Mouse (Mus musculus) forelimb bud, embryonic 11.5 days (tissue): ENCODE data around the gene Tmem143.
"Not testable (repeated sequence)": the region's sequence is repeated elsewhere in the genome, so short reads cannot be mapped to it uniquely, and the experiment has no call there.

Experiments
- DNase-seq: peaks from one replicate; pipeline ENCODE4 v3.0.0-alpha.2; 2012; ENCODE audit warnings: low read depth, low spot score

Tmem143 gene

DNA sequence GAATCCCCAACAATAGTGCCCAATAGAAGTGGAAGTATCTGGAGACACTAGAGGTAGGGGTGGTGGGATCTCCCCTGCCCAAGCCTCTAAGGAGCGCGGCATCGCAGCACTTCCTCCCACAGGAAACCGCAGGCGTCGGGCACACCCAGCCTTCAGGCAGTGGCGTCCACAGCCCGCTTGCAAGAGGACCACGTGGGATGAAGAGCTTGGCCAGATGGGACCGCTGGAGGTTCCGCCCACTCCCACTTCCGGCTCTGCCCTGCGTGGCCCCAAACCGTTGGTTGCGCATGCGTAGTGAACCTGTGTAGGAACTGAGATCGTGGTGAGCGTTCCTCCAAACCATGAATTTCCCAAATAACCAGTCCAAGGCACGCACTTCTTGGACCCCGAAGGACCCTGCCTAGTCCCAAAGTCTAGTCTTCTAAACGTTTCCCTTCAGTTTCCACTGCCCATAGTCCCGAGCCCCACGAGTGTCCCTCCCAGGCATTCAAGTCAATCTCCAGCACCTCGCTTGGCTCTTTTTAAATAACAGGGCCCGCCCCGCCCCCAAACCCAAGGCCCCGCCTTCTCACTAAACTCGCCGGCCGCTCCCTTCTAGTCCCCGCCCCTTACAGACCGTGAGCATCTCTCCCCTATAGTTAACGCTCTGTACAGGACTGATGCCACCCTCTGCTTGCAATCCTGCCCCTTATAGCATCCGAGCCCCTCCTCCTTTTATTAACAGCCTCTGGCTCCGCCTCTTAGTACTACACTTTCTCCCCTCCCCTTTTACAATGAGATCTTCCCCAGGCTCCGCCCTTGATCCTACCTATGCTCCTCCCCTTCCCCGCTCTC is 26.4 kb downstream of the Tmem143 start:
- peak; percentile 95 for DNase-seq

DNA sequence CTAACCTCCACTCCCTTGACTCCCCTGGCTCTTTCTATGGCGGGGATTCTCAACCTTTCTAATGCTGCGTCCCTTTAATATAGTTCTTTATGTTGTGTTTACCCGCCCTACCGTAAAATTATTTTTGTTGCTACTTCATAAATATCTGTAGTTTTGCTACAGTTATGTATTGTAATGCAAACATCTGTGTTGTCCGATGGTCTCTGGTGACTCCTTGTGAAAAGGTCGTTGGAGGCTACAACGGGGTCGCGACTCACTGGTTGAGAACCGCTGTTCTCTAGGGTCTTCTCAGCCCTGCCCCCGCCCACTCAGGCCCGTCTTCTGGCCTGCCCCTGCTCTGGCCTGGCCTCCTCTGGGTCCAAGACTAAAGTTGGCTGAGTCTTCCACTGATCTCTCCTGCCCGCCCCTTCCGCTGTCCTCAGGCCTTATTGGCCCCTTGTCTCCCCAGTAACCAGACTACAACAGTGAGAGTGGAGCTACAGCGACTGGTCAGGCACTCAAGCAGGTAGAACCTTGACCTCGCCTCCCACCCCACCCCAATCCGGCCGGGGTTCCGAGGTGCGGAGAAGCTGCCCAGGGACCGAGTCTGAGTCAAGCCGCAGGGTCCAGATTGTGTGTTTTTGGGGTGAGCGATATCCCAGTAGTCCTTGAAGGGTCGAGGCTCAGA is 27.2 kb downstream of the Tmem143 start, which contains the start of gene Ccdc114:
Gene Ccdc114 (plus strand): TSS at position 311 of the 667 bp plus-strand sequence.
- DNase-seq, result peak; percentile 31

DNA sequence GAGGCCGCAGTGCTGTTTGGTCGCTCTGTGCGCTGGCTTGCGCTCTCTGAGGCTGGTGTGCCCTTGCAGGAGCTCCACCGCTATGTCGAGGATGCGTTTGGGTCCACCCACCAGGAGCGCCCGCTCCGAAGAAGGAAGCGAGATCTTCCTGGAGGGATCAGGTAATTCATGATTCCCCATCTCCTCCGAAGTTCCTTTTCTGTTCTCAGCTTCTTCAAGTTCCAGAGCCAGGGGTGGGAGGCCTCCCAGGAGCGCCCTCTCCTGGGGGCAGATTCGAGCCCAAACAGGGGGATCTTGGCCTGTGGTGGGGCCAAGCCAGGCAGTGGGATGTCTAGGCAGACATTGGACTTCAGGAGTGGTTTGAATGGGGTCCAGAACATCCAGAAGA is 27.7 kb downstream of the Tmem143 start:
- DNase-seq, result no peak

DNA sequence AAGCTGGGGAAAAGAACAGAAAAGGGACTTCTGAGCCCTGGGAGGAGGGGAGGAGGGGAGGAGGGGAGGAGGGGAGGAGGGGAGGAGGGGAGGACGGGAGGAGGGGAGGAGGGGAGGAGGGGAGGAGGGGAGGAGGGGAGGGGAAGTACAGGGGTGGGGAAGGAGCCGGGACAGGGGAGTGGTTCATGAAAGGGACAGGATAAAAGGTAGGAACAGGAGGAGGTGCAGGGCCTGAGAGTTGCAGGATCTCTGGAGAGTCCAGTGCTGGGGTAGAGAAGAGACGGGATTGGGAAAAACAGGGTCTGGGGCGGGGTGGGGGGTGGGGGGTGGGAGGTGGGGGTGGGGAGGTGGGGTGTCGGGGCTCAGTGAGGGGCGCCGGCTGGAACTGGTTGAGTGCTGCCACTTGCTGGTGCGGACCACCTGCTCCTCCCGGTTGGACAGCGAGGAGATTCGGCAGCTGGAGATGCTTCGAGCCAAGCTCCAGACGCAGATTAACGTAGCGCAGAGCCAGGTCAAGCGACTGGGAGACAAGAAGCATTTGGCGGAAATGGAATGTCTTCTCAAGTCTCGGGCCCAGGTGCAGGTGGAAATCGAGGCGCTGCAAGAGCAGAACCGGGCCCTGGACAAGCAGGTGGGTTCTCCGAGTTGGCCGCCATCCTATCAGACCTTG is 32.0 kb downstream of the Tmem143 start:
- no peak for DNase-seq

DNA sequence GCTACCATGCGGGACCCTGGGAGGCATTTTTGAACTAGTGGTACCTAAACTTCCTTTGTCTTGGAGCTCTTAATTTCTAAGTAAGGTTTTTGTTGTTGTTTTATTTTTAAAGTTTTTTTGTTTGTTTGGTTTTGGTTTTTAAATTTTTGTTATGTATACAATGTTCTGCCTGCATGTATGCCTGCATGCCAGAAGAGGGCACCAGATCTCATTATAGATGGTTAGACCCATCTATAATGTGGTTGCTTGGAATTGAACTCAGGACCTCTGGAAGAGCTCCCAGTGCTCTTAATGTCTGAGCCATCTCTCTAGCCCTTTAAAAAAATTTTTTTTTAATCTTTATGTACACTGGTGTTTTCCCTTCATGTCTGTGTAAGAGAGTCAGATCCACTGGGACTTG is 32.9 kb downstream of the Tmem143 start:
- DNase-seq, result no peak

DNA sequence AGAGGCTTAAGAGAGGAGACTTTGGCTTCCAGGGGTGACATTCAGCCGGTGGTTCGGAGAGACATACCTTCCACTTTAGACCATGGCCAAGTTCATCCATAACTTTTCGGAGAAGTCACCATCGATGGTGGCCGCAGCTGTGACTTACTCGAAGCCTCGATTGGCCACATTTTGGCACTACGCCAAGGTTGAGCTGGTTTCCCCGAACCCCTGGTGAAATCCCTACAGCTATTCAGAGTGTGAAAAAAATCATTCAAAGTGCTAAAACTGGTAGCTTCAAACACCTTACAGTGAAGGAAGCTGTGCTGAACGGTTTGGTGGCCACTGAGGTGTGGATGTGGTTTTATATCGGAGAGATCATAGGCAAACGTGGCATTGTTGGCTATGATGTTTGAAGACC is 37.0 kb downstream of the Tmem143 start:
- DNase-seq, result not testable (repeated sequence)

DNA sequence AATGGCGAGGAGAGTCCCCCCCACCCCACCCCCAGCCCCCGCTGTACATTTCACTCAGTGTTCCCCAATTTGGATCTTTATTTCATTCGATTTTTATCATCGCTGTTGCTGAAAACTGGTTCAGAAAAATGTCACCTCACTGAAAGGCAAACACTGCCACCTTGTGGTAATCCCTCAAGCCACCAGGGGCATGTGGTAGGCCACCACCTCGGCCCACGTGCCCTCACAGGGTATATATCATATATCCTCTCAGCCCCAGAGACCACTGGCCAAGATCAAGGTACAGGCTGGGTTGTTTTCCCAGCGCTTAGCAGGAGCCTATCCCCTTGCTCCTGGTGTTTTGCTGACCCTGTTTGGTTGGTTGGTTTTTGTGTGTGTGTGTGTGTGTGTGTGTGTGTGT is 38.4 kb downstream of the Tmem143 start:
- peak; percentile 77 for DNase-seq

DNA sequence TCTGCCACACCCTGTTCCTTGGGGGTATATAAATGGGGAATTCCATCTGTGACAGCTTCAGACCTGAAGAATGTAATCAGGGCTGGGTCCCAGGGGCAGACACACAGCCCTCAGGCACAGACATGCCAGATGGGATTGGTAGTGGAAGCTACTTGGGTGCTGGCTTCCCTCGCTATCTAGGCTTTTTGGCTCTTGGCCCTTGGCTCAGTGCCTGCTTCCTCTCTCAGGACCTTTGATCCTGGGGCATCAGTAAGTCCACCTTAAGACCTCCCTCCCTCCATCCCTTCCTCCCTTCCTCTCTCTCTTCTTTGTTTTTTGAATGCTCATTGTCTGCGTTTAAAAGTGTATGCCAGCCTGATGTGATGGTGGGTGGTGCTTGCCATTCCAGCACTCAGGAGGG is 43.1 kb downstream of the Tmem143 start:
- no peak for DNase-seq

DNA sequence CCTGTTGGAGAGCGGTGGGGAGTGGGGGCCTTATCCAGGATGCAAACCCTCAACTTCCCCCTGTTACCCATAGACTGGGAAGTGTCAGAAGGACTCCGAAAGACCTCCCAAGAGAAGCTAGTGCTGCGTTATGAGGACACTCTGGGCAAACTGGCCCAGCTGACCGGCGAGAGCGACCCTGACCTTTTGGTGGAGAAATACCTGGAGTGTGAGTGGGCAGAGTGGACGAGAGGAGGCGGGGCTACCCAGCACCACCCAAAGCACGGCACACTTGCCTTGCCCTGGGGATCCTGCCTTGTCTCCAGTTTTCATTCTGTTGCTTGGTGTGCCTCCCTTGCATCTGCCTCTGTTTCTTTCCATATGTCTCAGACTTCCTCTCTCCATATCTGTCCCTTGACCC is 45.2 kb downstream of the Tmem143 start:
- DNase-seq, result no peak

DNA sequence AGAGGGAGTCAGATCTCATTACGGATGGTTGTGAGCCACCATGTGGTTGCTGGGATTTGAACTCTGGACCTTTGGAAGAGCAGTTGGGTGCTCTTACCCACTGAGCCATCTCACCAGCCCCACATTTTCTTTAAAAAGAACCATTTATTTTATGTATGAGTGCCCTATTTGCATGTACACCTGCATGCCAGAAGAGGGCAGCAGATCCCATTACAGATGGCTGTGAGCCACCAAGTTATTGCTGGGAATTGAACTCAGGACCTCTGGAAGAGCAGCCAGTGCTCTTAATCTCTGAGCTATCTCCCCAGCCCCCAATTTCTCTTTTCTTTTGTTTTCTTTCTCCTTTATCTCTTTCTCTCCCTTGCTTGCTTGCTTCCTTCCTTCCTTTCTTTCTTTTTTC is 46.5 kb downstream of the Tmem143 start:
- DNase-seq, result not testable (repeated sequence)

DNA sequence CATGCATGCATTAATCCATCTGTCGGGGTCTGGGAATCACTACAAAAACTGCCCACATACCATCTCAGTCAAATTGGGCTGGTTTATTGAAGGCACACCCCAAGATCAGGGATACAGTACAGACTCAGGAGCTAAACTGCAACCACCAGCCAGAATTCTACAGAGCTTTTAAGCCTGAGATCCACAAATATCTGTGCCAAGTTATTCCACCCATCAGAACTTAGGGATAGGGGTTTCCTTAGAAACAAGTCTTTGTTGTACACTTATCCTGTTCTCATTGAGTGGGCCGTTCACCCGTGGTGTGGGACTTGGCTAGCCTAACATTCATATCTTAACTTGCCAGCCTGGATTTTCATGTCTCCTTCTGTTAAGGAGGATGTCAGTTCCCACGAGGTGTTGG is 52.3 kb downstream of the Tmem143 start:
- DNase-seq, result no peak

DNA sequence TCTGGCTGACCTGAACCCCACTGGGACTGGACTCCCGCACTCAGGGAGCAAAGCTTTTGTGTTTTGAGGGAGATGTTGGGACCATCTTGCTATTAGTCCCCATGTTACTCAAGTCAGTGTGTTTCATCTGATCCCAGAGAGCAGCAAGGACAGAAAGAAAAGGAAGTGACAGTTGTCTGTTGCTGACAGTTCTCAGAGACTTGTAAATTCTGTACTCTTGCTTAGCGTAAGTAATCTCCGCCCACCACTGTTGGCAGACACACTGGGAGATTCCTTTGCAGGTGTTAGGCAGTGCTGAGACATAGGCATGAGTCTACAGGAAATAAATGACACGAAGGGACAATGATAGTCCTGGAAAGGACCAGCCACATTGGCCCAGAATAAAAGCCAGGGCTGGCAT is 59.9 kb downstream of the Tmem143 start:
- DNase-seq, result no peak
